Mouse (Mus musculus) kidney, embryonic 15.5 days (tissue): ENCODE results near the gene Dusp16. TPM values are rescaled to one million over a fixed set of nuclear protein-coding genes. Genes with fewer than 3 reads are reported as not detected.

ENCODE experiments used
- ATAC-seq: fragments of 200-750 bp; cut with Nextera tagmentation; replicated peaks from 2 replicates; pipeline ENCODE4 v1.8.0; 2017; ENCODE audit warnings: moderate TSS enrichment; ENCODE audit not compliant: low FRiP score
- H3K27ac ChIP-seq: fragments of 300-500 bp; sonication (generic); 2 replicates; pipeline ENCODE4 v1.5.1; 2015; ENCODE audit warnings: mild to moderate bottlenecking, inconsistent platforms
- H3K27me3 ChIP-seq: fragments of 300-500 bp; sonication (generic); 2 replicates; pipeline ENCODE4 v1.6.1; 2015; ENCODE audit warnings: inconsistent platforms
- H3K36me3 ChIP-seq: fragments of 300-500 bp; sonication (generic); 2 replicates; pipeline ENCODE4 v1.6.1; 2015; ENCODE audit warnings: inconsistent platforms
- H3K4me1 ChIP-seq: fragments of 300-500 bp; sonication (generic); 2 replicates; pipeline ENCODE4 v1.6.1; 2015; ENCODE audit warnings: inconsistent platforms
- H3K4me2 ChIP-seq: fragments of 300-500 bp; sonication (generic); 2 replicates; pipeline ENCODE4 v1.6.1; 2015; ENCODE audit warnings: moderate library complexity, mild to moderate bottlenecking, inconsistent platforms
- H3K4me3 ChIP-seq: fragments of 300-500 bp; sonication (generic); replicated peaks from 2 replicates; pipeline ENCODE4 v1.5.1; 2015; ENCODE audit warnings: mild to moderate bottlenecking, inconsistent platforms
- H3K9ac ChIP-seq: fragments of 300-500 bp; sonication (generic); 2 replicates; pipeline ENCODE4 v1.6.1; 2015; ENCODE audit warnings: mild to moderate bottlenecking, inconsistent platforms
- H3K9me3 ChIP-seq: fragments of 300-500 bp; sonication (generic); replicated peaks from 2 replicates; pipeline ENCODE4 v1.6.1; 2016; ENCODE audit warnings: inconsistent platforms
- WGBS: fragments of 180-500 bp; shearing (Covaris S2); methylation state at CpG from one replicate; pipeline ENCODE4 v1.1.7; 2015; ENCODE audit warnings: mixed read lengths; 5-methylcytosine and 5-hydroxymethylcytosine counted together
- polyA plus RNA-seq: library from polyadenylated mRNA; unstranded; fragments of >200 nt; fragmentation: Nextera tagmentation; extraction: Ambion mirVana; gene quantifications from 2 replicates; pipeline ENCODE4 v1.2.1, GENCODE M21; 2015

The Dusp16 gene
- polyA plus RNA-seq, 1 experiment from 2014 or later = 11.8 TPM

GRCm38 (mm10) chr6:134807794-134808193, 15.4 kb upstream of the Dusp16 start:
- H3K27me3 ChIP-seq = no peaks in the 10 kb centered on the region
- no peak overlapping the region for H3K4me3 ChIP-seq
- no peak overlapping the region for H3K9ac ChIP-seq
- H3K4me1 ChIP-seq = 0 out of 2 replicates have a peak, but pooled peaks cover 2% of the 10 kb centered on the region
- H3K27ac ChIP-seq = no peak overlapping the region
- H3K9me3 ChIP-seq = no peaks in the 10 kb centered on the region
- ATAC-seq = no peak
- H3K4me2 ChIP-seq = no peak overlapping the region
- no peaks in the 10 kb centered on the region for H3K36me3 ChIP-seq
- WGBS = 91% methylated on average over 11 of the region's 11 CpGs

- Histone ChIP-seq H3K4me3 (no peak overlapping the region), H3K4me1 (0 out of 2 replicates have a peak, but pooled peaks cover 2% of the 10 kb centered on the region), H3K27me3 (no peaks in the 10 kb centered on the region), H3K4me2 (no peak overlapping the region), H3K36me3 (no peaks in the 10 kb centered on the region), H3K9me3 (no peaks in the 10 kb centered on the region), H3K27ac (no peak overlapping the region), H3K9ac (no peak overlapping the region)
- no peak for ATAC-seq
- 84% methylated on average over 2 of the region's 2 CpGs for WGBS
Measured at GRCm38 (mm10) chr6:134807091-134807490, 14.7 kb upstream of the Dusp16 start.

GRCm38 (mm10) chr6:134806130-134806529, 13.7 kb upstream of the Dusp16 start:
- WGBS = 84% methylated on average over 6 of the region's 6 CpGs
- Histone ChIP-seq H3K27ac (no peak overlapping the region), H3K9me3 (no peaks in the 10 kb centered on the region), H3K9ac (no peak overlapping the region), H3K27me3 (no peaks in the 10 kb centered on the region), H3K4me1 (0 out of 2 replicates have a peak, but pooled peaks cover 2% of the 10 kb centered on the region), H3K4me2 (no peak overlapping the region), H3K4me3 (no peak overlapping the region), H3K36me3 (no peaks in the 10 kb centered on the region)
- ATAC-seq = no peak

- WGBS = 72% methylated on average over 5 of the region's 5 CpGs
- no peaks in the 10 kb centered on the region for H3K27me3 ChIP-seq
- no peaks in the 10 kb centered on the region for H3K9me3 ChIP-seq
- H3K27ac ChIP-seq = no peak overlapping the region
- no peak overlapping the region for H3K9ac ChIP-seq
- H3K4me2 ChIP-seq = no peak overlapping the region
- H3K4me3 ChIP-seq = no peak overlapping the region
- no peak for ATAC-seq
- no peaks in the 10 kb centered on the region for H3K36me3 ChIP-seq
- 0 out of 2 replicates have a peak, but pooled peaks cover 2% of the 10 kb centered on the region for H3K4me1 ChIP-seq
Measured at GRCm38 (mm10) chr6:134804736-134805277, 12.4 kb upstream of the Dusp16 start.

GRCm38 (mm10) chr6:134802641-134803043, 10.2 kb upstream of the Dusp16 start:
- ATAC-seq = peak; percentile 78
- Histone ChIP-seq H3K27me3 (no peaks in the 10 kb centered on the region), H3K4me1 (no peaks in the 10 kb centered on the region), H3K9me3 (no peaks in the 10 kb centered on the region), H3K27ac (peak overlapping the region; percentile 85), H3K4me2 (no peak overlapping the region), H3K9ac (no peak overlapping the region), H3K4me3 (no peak overlapping the region), H3K36me3 (no peaks in the 10 kb centered on the region)
- 69% methylated on average over 9 of the region's 9 CpGs for WGBS

GRCm38 (mm10) chr6:134801483-134801882, 9.1 kb upstream of the Dusp16 start:
- no peaks in the 10 kb centered on the region for H3K9me3 ChIP-seq
- H3K36me3 ChIP-seq = no peaks in the 10 kb centered on the region

GRCm38 (mm10) chr6:134796297-134796696, 3.9 kb upstream of the Dusp16 start:
- no peak overlapping the region for H3K4me3 ChIP-seq
- no peaks in the 10 kb centered on the region for H3K36me3 ChIP-seq
- peaks cover 14% of the 10 kb centered on the region for H3K4me1 ChIP-seq
- no peaks in the 10 kb centered on the region for H3K27me3 ChIP-seq
- 91% methylated on average over 10 of the region's 10 CpGs for whole genome bisulfite sequencing
- no peak overlapping the region for H3K9ac ChIP-seq
- no peak for ATAC-seq
- no peak overlapping the region for H3K4me2 ChIP-seq
- H3K9me3 ChIP-seq = no peaks in the 10 kb centered on the region
- H3K27ac ChIP-seq = no peak overlapping the region

More at GRCm38 (mm10) chr6:134801483-134801882, 9.1 kb upstream of the Dusp16 start:
- no peak for ATAC-seq
- Histone ChIP-seq H3K27me3 (no peaks in the 10 kb centered on the region), H3K9ac (no peak overlapping the region), H3K27ac (peak overlapping the region; percentile 48; the same call in 1 of the 2 replicates), H3K4me1 (no peaks in the 10 kb centered on the region), H3K4me3 (no peak overlapping the region), H3K4me2 (no peak overlapping the region)
- 37% methylated on average over 1 of the region's 1 CpGs for WGBS

GRCm38 (mm10) chr6:134793911-134794520, 1.6 kb upstream of the Dusp16 start:
- Histone ChIP-seq H3K36me3 (no peaks in the 10 kb centered on the region), H3K4me1 (peaks cover 18% of the 10 kb centered on the region), H3K9me3 (no peaks in the 10 kb centered on the region), H3K9ac (0 out of 2 replicates have a peak overlapping the region, but pooled peaks have one; percentile 23), H3K4me2 (peak overlapping the region; percentile 55), H3K27me3 (no peaks in the 10 kb centered on the region), H3K4me3 (peak overlapping the region; percentile 21; the same call in 1 of the 2 replicates), H3K27ac (peak overlapping the region; percentile 78)
- WGBS = 14% methylated on average over 21 of the region's 21 CpGs
- ATAC-seq = peak; percentile 27; the same call in 1 of the 2 replicates

- peak overlapping the region; percentile 68 for H3K4me2 ChIP-seq
- ATAC-seq = 0 out of 2 replicates have a peak, but pooled peaks have one; percentile 2
- peak overlapping the region; percentile 80 for H3K4me3 ChIP-seq
- no peaks in the 10 kb centered on the region for H3K27me3 ChIP-seq
- no peaks in the 10 kb centered on the region for H3K9me3 ChIP-seq
- H3K4me1 ChIP-seq = peaks cover 18% of the 10 kb centered on the region
- 43% methylated on average over 21 of the region's 21 CpGs for WGBS
- H3K36me3 ChIP-seq = no peaks in the 10 kb centered on the region
- H3K27ac ChIP-seq = peak overlapping the region; percentile 78
- peak overlapping the region; percentile 66 for H3K9ac ChIP-seq
Measured at GRCm38 (mm10) chr6:134793046-134793806, 801 bp upstream of the Dusp16 start.

GRCm38 (mm10) chr6:134791251-134792118, 940 bp downstream of the Dusp16 start:
- Histone ChIP-seq H3K27ac (peak overlapping the region; percentile 96), H3K4me3 (peak overlapping the region; percentile 80), H3K9ac (peak overlapping the region; percentile 93), H3K36me3 (no peaks in the 10 kb centered on the region), H3K4me2 (peak overlapping the region; percentile 68), H3K4me1 (peaks cover 18% of the 10 kb centered on the region), H3K27me3 (no peaks in the 10 kb centered on the region), H3K9me3 (no peaks in the 10 kb centered on the region)
- no peak; the same call in 1 of the 2 replicates for ATAC-seq
- under 1% methylated on average over 45 of the region's 46 CpGs for WGBS

GRCm38 (mm10) chr6:134789100-134789499, 3.3 kb downstream of the Dusp16 start:
- ATAC-seq = no peak
- H3K4me2 ChIP-seq = no peak overlapping the region
- peaks cover 15% of the 10 kb centered on the region for H3K4me1 ChIP-seq
- no peaks in the 10 kb centered on the region for H3K9me3 ChIP-seq
- no peak overlapping the region for H3K9ac ChIP-seq
- no peaks in the 10 kb centered on the region for H3K36me3 ChIP-seq
- no peak overlapping the region for H3K27ac ChIP-seq
- H3K27me3 ChIP-seq = no peaks in the 10 kb centered on the region
- 82% methylated on average over 6 of the region's 6 CpGs for WGBS
- H3K4me3 ChIP-seq = no peak overlapping the region
